Mouse (Mus musculus) embryonic facial prominence, embryonic 13.5 days (tissue): Measurements from ENCODE around the gene Pde1a. TPM values are rescaled to one million over a fixed set of nuclear protein-coding genes. Genes with fewer than 3 reads are reported as not detected.

Source experiments
- ATAC-seq: fragments of 200-750 bp; cut with Nextera tagmentation; 2 replicates; pipeline ENCODE4 v1.8.0; 2017; ENCODE audit warnings: low read depth; ENCODE audit not compliant: insufficient number of reproducible peaks, insufficient read depth, low FRiP score, low TSS enrichment
- H3K27ac ChIP-seq: fragments of 300-500 bp; sonication (generic); 2 replicates; pipeline ENCODE4 v1.5.1; 2015; ENCODE audit warnings: moderate library complexity, mild to moderate bottlenecking, inconsistent platforms
- H3K27me3 ChIP-seq: fragments of 300-500 bp; sonication (generic); 2 replicates; pipeline ENCODE4 v1.6.1; 2015; ENCODE audit warnings: mild to moderate bottlenecking, inconsistent platforms
- H3K36me3 ChIP-seq: fragments of 300-500 bp; sonication (generic); 2 replicates; pipeline ENCODE4 v1.6.1; 2015; ENCODE audit warnings: mild to moderate bottlenecking, inconsistent platforms
- H3K4me1 ChIP-seq: fragments of 300-500 bp; sonication (generic); 2 replicates; pipeline ENCODE4 v1.6.1; 2015; ENCODE audit warnings: inconsistent platforms
- H3K4me2 ChIP-seq: fragments of 300-500 bp; sonication (generic); 2 replicates; pipeline ENCODE4 v1.6.1; 2015; ENCODE audit warnings: moderate library complexity, mild to moderate bottlenecking, inconsistent platforms
- H3K4me3 ChIP-seq: fragments of 300-500 bp; sonication (generic); 2 replicates; pipeline ENCODE4 v1.5.1; 2015; ENCODE audit warnings: mild to moderate bottlenecking, inconsistent platforms
- H3K9ac ChIP-seq: fragments of 300-500 bp; sonication (generic); 2 replicates; pipeline ENCODE4 v1.6.1; 2015; ENCODE audit warnings: mild to moderate bottlenecking, inconsistent platforms
- H3K9me3 ChIP-seq: fragments of 300-500 bp; sonication (generic); 2 replicates; pipeline ENCODE4 v1.6.1; 2016; ENCODE audit warnings: inconsistent platforms
- WGBS: fragments of 180-500 bp; shearing (Covaris S2); methylation state at CpG from one replicate; pipeline ENCODE4 v1.1.7; 2015; ENCODE audit warnings: mixed read lengths; 5-methylcytosine and 5-hydroxymethylcytosine counted together
- polyA plus RNA-seq: library from polyadenylated mRNA; unstranded; fragments of >200 nt; fragmentation: Nextera tagmentation; extraction: Ambion mirVana; gene quantifications from 2 replicates; pipeline ENCODE4 v1.2.1, GENCODE M21; 2015

The Pde1a gene
- polyA plus RNA-seq, 1 experiment from 2014 or later: 12.5 TPM

DNA sequence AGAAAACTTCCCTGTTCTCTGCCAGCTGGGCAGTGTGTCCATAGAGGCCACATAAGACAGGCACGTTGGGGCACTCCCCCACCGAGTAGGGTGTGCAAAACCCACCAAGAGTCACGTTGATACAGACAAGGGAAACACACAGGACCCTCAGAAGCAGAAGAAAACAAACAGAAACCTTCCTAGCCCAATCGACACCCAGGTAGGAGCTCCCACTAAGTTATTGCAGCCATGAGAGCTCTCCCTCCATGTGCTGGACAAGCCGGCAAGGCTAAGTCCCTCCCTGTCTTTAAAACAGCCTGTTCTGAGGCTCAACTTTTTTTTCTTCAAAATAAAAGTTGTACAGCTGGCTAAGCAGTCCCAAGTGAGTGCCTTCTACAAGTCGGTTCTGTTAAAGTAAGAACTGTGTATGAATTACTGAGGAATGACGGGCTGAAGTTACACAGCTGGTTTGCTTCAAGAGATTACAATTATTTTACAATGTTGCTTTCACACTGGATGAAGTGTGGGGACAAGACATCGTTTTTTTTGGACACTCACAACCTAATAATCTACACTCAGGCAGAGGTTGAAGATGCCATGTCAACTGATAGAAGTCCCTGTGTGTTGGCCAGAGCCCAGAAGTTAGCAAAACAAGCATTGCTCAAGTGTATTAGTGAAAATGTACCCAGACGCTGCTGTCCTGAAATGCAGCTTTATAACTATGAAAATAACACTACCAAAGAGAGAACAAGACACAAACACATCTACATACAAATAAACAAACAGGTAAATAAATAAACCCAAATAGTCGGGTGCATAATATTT is 90.4 kb downstream of the Pde1a start:
- WGBS: 46% methylated on average over 10 of the region's 10 CpGs
- Histone ChIP-seq H3K27ac (no peak overlapping the region), H3K36me3 (no peaks in the 10 kb centered on the region), H3K4me3 (peak overlapping the region; percentile 27), H3K9me3 (no peaks in the 10 kb centered on the region), H3K9ac (0 out of 2 replicates have a peak overlapping the region, but pooled peaks have one; percentile 3), H3K4me2 (peak overlapping the region; percentile 46), H3K27me3 (no peaks in the 10 kb centered on the region), H3K4me1 (peaks cover 11% of the 10 kb centered on the region)
- no peak for ATAC-seq

DNA sequence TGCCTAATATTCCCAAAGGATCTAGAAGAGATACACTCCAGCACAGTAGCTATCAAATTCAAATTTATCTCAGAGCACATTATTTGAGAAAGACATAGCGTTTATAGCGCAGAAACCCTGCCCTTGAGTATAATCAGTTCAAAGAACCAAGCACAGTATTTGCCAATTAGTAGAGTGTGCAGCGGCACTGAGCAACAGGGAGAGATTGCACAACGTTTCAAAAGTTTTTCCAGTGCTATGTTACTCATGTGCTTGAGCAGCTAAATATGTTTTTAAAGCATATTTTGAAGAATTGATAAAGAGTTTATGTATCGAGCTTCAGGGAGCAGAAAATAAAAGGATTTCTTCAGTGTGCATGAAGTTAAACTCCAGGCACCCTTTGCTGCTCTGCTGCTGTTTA is 91.3 kb downstream of the Pde1a start:
- Histone ChIP-seq H3K9me3 (no peaks in the 10 kb centered on the region), H3K4me1 (peaks cover 11% of the 10 kb centered on the region), H3K4me3 (peak overlapping the region; percentile 27; the same call in 1 of the 2 replicates), H3K4me2 (peak overlapping the region; percentile 46), H3K9ac (no peak overlapping the region), H3K36me3 (no peaks in the 10 kb centered on the region), H3K27ac (no peak overlapping the region), H3K27me3 (no peaks in the 10 kb centered on the region)
- no peak for ATAC-seq
- WGBS: 57% methylated on average over 5 of the region's 5 CpGs

- Histone ChIP-seq H3K4me2 (no peak overlapping the region), H3K27ac (no peak overlapping the region), H3K4me1 (no peaks in the 10 kb centered on the region), H3K9me3 (no peaks in the 10 kb centered on the region), H3K27me3 (no peaks in the 10 kb centered on the region), H3K9ac (no peak overlapping the region), H3K4me3 (no peak overlapping the region), H3K36me3 (no peaks in the 10 kb centered on the region)
- WGBS: 60% methylated on average over 2 of the region's 2 CpGs
- ATAC-seq: no peak
Measured at GRCm38 (mm10) chr2:80029051-80029450, 100.2 kb downstream of the Pde1a start.

GRCm38 (mm10) chr2:80026053-80026452 is 103.2 kb downstream of the Pde1a start:
- Histone ChIP-seq H3K4me1 (no peaks in the 10 kb centered on the region), H3K36me3 (no peaks in the 10 kb centered on the region), H3K4me3 (no peak overlapping the region), H3K27me3 (no peaks in the 10 kb centered on the region), H3K4me2 (no peak overlapping the region), H3K27ac (no peak overlapping the region), H3K9ac (no peak overlapping the region), H3K9me3 (no peaks in the 10 kb centered on the region)
- no peak for ATAC-seq
- 94% methylated on average over 1 of the region's 1 CpGs for WGBS

- no peaks in the 10 kb centered on the region for H3K9me3 ChIP-seq
- H3K27me3 ChIP-seq: no peaks in the 10 kb centered on the region
- WGBS: 74% methylated on average over 1 of the region's 1 CpGs
- no peak overlapping the region for H3K4me2 ChIP-seq
- H3K4me1 ChIP-seq: no peaks in the 10 kb centered on the region
- no peaks in the 10 kb centered on the region for H3K36me3 ChIP-seq
- no peak for ATAC-seq
- no peak overlapping the region for H3K9ac ChIP-seq
- H3K4me3 ChIP-seq: no peak overlapping the region
- H3K27ac ChIP-seq: no peak overlapping the region
Measured at GRCm38 (mm10) chr2:80025597-80025996, 103.7 kb downstream of the Pde1a start.

GRCm38 (mm10) chr2:80025038-80025437 is 104.2 kb downstream of the Pde1a start:
- H3K9me3 ChIP-seq: no peaks in the 10 kb centered on the region
- no peak overlapping the region for H3K4me3 ChIP-seq
- no peak overlapping the region for H3K9ac ChIP-seq
- ATAC-seq: no peak
- 69% methylated on average over 1 of the region's 1 CpGs for WGBS
- H3K4me2 ChIP-seq: no peak overlapping the region
- no peak overlapping the region for H3K27ac ChIP-seq
- no peaks in the 10 kb centered on the region for H3K4me1 ChIP-seq
- no peaks in the 10 kb centered on the region for H3K36me3 ChIP-seq
- no peaks in the 10 kb centered on the region for H3K27me3 ChIP-seq

- Histone ChIP-seq H3K4me1 (no peaks in the 10 kb centered on the region), H3K4me3 (no peak overlapping the region), H3K9me3 (no peaks in the 10 kb centered on the region), H3K36me3 (no peaks in the 10 kb centered on the region), H3K27me3 (no peaks in the 10 kb centered on the region), H3K4me2 (no peak overlapping the region), H3K9ac (no peak overlapping the region), H3K27ac (no peak overlapping the region)
- ATAC-seq: no peak
- 85% methylated on average over 3 of the region's 3 CpGs for WGBS
Measured at GRCm38 (mm10) chr2:80014161-80014560, 115.1 kb downstream of the Pde1a start.

DNA sequence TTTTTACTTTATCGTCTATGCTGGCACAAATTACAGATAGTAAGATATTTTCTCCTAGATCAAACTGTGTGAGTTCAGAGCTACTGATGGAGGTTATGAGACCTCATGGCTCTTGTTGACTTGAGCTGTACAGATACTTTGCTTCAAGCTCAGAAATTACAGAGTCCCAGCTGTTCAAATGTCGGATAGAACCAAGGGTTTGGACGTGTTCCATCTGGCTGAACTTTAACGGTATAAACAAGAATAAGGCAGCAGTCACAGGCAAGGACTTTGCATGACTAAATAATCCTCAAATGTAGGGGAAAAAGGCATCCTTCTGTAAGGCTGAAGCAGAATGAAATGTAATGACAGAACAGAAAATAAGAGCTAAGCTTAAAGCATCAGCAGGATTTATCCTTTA is 116.2 kb downstream of the Pde1a start:
- WGBS: 54% methylated on average over 4 of the region's 4 CpGs
- Histone ChIP-seq H3K4me3 (no peak overlapping the region), H3K27ac (no peak overlapping the region), H3K9ac (no peak overlapping the region), H3K4me2 (no peak overlapping the region), H3K27me3 (no peaks in the 10 kb centered on the region), H3K4me1 (no peaks in the 10 kb centered on the region), H3K36me3 (no peaks in the 10 kb centered on the region), H3K9me3 (no peaks in the 10 kb centered on the region)
- ATAC-seq: no peak

GRCm38 (mm10) chr2:79999168-79999567 is 130.1 kb downstream of the Pde1a start:
- Histone ChIP-seq H3K27me3 (no peaks in the 10 kb centered on the region), H3K27ac (no peak overlapping the region), H3K4me1 (no peaks in the 10 kb centered on the region), H3K9me3 (no peaks in the 10 kb centered on the region), H3K9ac (no peak overlapping the region), H3K4me2 (no peak overlapping the region), H3K36me3 (no peaks in the 10 kb centered on the region), H3K4me3 (no peak overlapping the region)
- ATAC-seq: no peak
- WGBS: 76% methylated on average over 3 of the region's 3 CpGs

- H3K4me1 ChIP-seq: no peaks in the 10 kb centered on the region
- no peak overlapping the region for H3K27ac ChIP-seq
- no peak overlapping the region for H3K4me2 ChIP-seq
- no peaks in the 10 kb centered on the region for H3K36me3 ChIP-seq
- H3K4me3 ChIP-seq: no peak overlapping the region
- ATAC-seq: no peak
- no peak overlapping the region for H3K9ac ChIP-seq
- H3K27me3 ChIP-seq: no peaks in the 10 kb centered on the region
- WGBS: 82% methylated on average over 2 of the region's 2 CpGs
- no peaks in the 10 kb centered on the region for H3K9me3 ChIP-seq
Measured at GRCm38 (mm10) chr2:79998460-79998859, 130.8 kb downstream of the Pde1a start.

DNA sequence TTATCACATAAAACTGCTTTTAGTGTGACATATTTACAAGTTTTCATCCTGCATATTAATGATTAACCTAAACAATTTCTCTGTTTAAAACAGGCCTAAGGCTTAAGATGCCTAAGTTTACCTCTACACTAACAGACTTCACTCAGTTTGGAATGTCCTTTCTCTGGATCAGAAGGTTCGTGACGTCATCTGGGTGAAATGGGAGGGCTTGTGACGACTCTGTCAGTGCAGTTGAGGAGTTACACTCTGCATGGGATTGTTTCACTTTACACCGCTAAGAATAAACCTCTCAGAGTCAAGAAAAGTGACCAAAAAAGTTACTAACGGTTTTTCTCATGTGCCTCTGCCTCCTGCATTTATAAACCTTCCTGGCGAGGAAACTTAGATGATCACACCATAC is 137.6 kb downstream of the Pde1a start:
- Histone ChIP-seq H3K4me2 (no peak overlapping the region), H3K36me3 (no peaks in the 10 kb centered on the region), H3K27me3 (no peaks in the 10 kb centered on the region), H3K4me3 (no peak overlapping the region), H3K27ac (no peak overlapping the region), H3K9me3 (no peaks in the 10 kb centered on the region), H3K9ac (no peak overlapping the region), H3K4me1 (no peaks in the 10 kb centered on the region)
- 72% methylated on average over 6 of the region's 6 CpGs for WGBS
- ATAC-seq: no peak

DNA sequence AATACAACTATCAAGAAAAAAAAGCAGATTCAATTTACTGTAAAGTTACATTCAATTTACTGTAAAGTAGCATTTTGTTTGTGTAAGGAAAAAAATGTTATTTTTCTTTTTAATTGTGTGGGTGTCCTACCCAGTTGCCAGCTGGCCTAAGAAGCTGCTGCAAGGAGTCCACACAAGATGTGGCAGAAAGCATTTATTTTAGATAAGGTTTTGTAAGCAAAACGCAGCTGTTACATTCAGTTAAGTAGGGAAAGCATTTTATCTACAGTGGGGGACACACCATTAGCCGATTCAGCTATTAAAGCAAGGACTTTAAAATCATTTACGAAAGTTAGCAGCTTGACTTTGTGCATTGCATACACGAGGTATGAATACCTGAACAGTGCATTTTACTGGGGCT is 145.5 kb downstream of the Pde1a start:
- ATAC-seq: no peak
- no peak overlapping the region for H3K4me2 ChIP-seq
- no peaks in the 10 kb centered on the region for H3K27me3 ChIP-seq
- H3K4me3 ChIP-seq: no peak overlapping the region
- H3K4me1 ChIP-seq: 0 out of 2 replicates have a peak, but pooled peaks cover 4% of the 10 kb centered on the region
- H3K9me3 ChIP-seq: no peaks in the 10 kb centered on the region
- no peak overlapping the region for H3K9ac ChIP-seq
- no peak overlapping the region for H3K27ac ChIP-seq
- no peaks in the 10 kb centered on the region for H3K36me3 ChIP-seq
- WGBS: 87% methylated on average over 4 of the region's 4 CpGs
